Mouse (Mus musculus) v-Abl transformed pro-B cells (cell line): ENCODE measurements around the gene Kdm8.

Source experiments
- in situ Hi-C, 2 experiments: fragments of 400-800 bp; cut with MboI; formaldehyde crosslinking; loops; one replicate each; pipeline ENCODE4 v1.15.1; 2025; ENCODE audit not compliant: unreplicated experiment in 2 of 2

Gene Kdm8

GRCm38 (mm10) chr7:125451078-125451477 lies 6.6 kb downstream of the Kdm8 start:
- in situ Hi-C loops = no loop called here

- in situ Hi-C loops = no loop called here
These were observed 9.2 kb downstream of the Kdm8 start for GRCm38 (mm10) chr7:125453671-125454070.

- in situ Hi-C loops = no loop called here
These were observed 17.7 kb downstream of the Kdm8 start for GRCm38 (mm10) chr7:125462200-125462599.

- in situ Hi-C loops = loop anchor here (5.0 kb wide), 3 partner anchors 107 to 177 kb away; no protein-coding TSS in a partner anchor
These were observed 25.5 kb downstream of the Kdm8 start for GRCm38 (mm10) chr7:125469937-125470336.

GRCm38 (mm10) chr7:125470901-125471300 lies 26.4 kb downstream of the Kdm8 start:
- in situ Hi-C loops = loop anchor here (5.0 kb wide), 2 partner anchors 106 to 111 kb away; no protein-coding TSS in a partner anchor

GRCm38 (mm10) chr7:125471991-125472741 lies 27.7 kb downstream of the Kdm8 start:
- in situ Hi-C loops = loop anchor here (5.0 kb wide), 2 partner anchors 105 to 110 kb away; no protein-coding TSS in a partner anchor

GRCm38 (mm10) chr7:125474535-125474934 lies 30.1 kb downstream of the Kdm8 start:
- in situ Hi-C loops = loop anchor here (5.0 kb wide), 2 partner anchors 103 to 108 kb away; no protein-coding TSS in a partner anchor

- in situ Hi-C loops = no loop called here
These were observed 31.2 kb downstream of the Kdm8 start for GRCm38 (mm10) chr7:125475601-125476251.

- in situ Hi-C loops = no loop called here
These were observed 34.0 kb downstream of the Kdm8 start for GRCm38 (mm10) chr7:125478391-125478984.

GRCm38 (mm10) chr7:125480518-125480917 lies 36.0 kb downstream of the Kdm8 start:
- in situ Hi-C loops = no loop called here

GRCm38 (mm10) chr7:125482339-125482738 lies 37.9 kb downstream of the Kdm8 start:
- in situ Hi-C loops = no loop called here

- in situ Hi-C loops = no loop called here
These were observed 38.4 kb downstream of the Kdm8 start for GRCm38 (mm10) chr7:125482886-125483285.

- in situ Hi-C loops = no loop called here
These were observed 40.3 kb downstream of the Kdm8 start for GRCm38 (mm10) chr7:125484791-125485190.

GRCm38 (mm10) chr7:125486121-125486630 lies 41.7 kb downstream of the Kdm8 start:
- in situ Hi-C loops = no loop called here

GRCm38 (mm10) chr7:125487126-125487525 lies 42.6 kb downstream of the Kdm8 start:
- in situ Hi-C loops = no loop called here

GRCm38 (mm10) chr7:125488706-125489105 lies 44.2 kb downstream of the Kdm8 start:
- in situ Hi-C loops = no loop called here

GRCm38 (mm10) chr7:125489636-125490035 lies 45.2 kb downstream of the Kdm8 start:
- in situ Hi-C loops = loop anchor here in 1 of 2 experiments (10.0 kb wide), 1 partner anchor 65 kb away; the partner anchor contains the start of gene Il4ra

- in situ Hi-C loops = loop anchor here in 1 of 2 experiments (10.0 kb wide), 1 partner anchor 64 kb away; the partner anchor contains the start of gene Il4ra
These were observed 46.7 kb downstream of the Kdm8 start, which contains the start of gene Nsmce1 for GRCm38 (mm10) chr7:125490947-125491735. Gene Nsmce1, minus strand, starts transcription at chr7:125491596.

- in situ Hi-C loops = loop anchor here in 1 of 2 experiments (10.0 kb wide), 1 partner anchor 63 kb away; the partner anchor contains the start of gene Il4ra
These were observed 47.3 kb downstream of the Kdm8 start for GRCm38 (mm10) chr7:125491760-125492159.

GRCm38 (mm10) chr7:125492551-125492950 lies 48.1 kb downstream of the Kdm8 start:
- in situ Hi-C loops = loop anchor here in 1 of 2 experiments (10.0 kb wide), 1 partner anchor 62 kb away; the partner anchor contains the start of gene Il4ra
